Mouse (Mus musculus): ENCODE data around the gene Ppm1f. TPM values are rescaled to one million over a fixed set of nuclear protein-coding genes. Genes with fewer than 3 reads are reported as not detected.
"Not testable (repeated sequence)": the region's sequence is repeated elsewhere in the genome, so short reads cannot be mapped to it uniquely, and the experiment has no call there.

Ppm1f gene
- 27.8 and 30.0 TPM in 2 replicates for polyA plus RNA-seq (2015; fragmentation: Nextera tagmentation; extraction: Ambion mirVana)

DNA sequence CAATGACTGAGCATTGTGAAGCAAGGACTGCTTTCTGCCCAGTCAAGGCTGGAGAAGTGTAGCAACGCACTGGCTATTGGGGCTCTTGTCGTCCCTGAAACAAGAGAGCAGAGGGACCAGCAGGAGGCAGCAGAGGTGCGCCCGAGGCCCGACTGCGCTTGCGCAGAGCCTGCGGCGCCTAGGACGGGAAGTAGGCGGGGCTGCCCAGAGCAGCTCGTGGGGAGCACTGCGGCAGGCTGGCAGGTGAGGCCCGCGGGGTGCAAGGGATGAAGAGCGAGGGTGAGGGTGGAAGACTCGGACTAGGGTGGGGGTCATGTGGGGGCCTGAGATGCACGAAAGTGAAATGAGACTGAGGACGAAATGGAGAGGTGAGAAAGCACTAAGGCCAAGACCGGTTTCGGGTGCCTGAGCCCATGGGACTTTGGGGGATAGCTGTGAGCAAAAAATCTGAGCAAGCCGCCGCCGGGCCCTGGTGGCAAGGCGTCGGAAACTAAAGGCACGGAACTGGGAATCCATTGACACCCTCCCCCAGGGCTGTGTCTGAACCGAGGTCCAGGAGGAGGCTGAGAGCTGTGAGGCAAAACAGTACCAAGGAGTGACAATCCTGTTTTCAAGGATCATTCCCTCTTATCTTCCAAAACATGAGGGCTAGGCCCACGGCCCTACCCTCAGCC is at the start of gene Ppm1f:
TSS of gene Ppm1f (plus strand) at position 88 of the 674 bp plus-strand sequence.
- H3K9ac ChIP-seq: peak within 1 kb of the TSS; percentile 65
- H3K36me3 ChIP-seq: peaks cover 28% of the 10 kb centered on the region
- H3K27me3 ChIP-seq: no peaks in the 10 kb centered on the region
- peaks cover 16% of the 10 kb centered on the region for H3K4me1 ChIP-seq
- peak within 1 kb of the TSS; percentile 55 for H3K27ac ChIP-seq (replicated peaks)
- peak within 1 kb of the TSS; percentile 74 for H3K4me2 ChIP-seq (replicated peaks)
- peak; percentile 89 for ATAC-seq (ENCODE audit: insufficient number of reproducible peaks, low FRiP score, low TSS enrichment, low read depth)
- under 1% methylated on average over 29 of the region's 29 CpGs for WGBS
- no peaks in the 10 kb centered on the region for H3K9me3 ChIP-seq (replicated peaks)
- H3K4me3 ChIP-seq (replicated peaks): peak within 1 kb of the TSS; percentile 68

DNA sequence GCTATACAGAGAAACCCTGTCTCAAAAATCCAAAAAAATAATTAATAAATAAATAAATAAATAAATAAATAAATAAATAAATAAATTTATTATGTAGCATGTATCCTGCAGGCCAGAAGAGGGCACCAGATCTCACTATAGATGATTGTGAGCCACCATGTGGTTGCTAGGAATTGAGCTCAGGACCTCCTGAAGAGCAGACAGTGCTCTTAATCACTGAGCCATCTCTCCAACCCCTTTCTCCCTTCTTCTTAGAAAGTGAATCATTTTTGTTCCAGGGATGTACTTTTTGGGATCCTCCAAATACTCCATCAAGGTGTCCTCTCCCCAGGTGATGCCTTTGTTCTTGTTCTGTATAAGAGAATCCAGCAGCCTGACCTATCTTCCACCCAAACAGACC is 47.1 kb upstream of the Ppm1f start:
- Histone ChIP-seq H3K27ac (replicated peaks) (no peak overlapping the region), H3K9me3 (replicated peaks) (no peaks in the 10 kb centered on the region), H3K4me2 (replicated peaks) (no peak overlapping the region), H3K4me3 (replicated peaks) (no peak overlapping the region), H3K27me3 (no peaks in the 10 kb centered on the region), H3K36me3 (no peaks in the 10 kb centered on the region), H3K9ac (no peak overlapping the region), H3K4me1 (no peaks in the 10 kb centered on the region)
- no peak for ATAC-seq (ENCODE audit: insufficient number of reproducible peaks, low FRiP score, low TSS enrichment, low read depth)

DNA sequence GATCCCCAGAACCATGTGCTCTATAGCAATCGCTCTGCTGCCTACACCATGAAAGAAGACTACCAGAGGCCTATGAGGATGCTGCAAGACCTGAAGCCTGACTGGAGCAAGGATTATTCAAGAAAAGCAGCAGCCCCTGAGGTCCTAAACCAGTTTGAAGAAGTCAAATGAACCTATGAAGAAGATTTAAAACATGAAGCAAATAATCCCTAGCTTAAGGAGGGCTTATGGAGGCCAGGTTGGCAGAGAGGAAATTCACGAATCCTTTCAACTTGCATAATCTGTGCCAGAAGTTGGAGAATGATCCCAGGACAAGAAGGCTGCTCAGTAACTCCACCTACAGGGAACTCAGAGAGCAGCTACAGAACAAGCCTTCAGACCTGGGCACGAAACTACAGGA is 43.9 kb upstream of the Ppm1f start:
- no peak overlapping the region for H3K27ac ChIP-seq (replicated peaks)
- no peaks in the 10 kb centered on the region for H3K36me3 ChIP-seq
- H3K4me3 ChIP-seq (replicated peaks): no peak overlapping the region
- no peaks in the 10 kb centered on the region for H3K9me3 ChIP-seq (replicated peaks)
- H3K27me3 ChIP-seq: no peaks in the 10 kb centered on the region
- H3K9ac ChIP-seq: no peak overlapping the region
- WGBS: 78% methylated on average over 3 of the region's 3 CpGs
- H3K4me2 ChIP-seq (replicated peaks): no peak overlapping the region
- no peak for ATAC-seq (ENCODE audit: insufficient number of reproducible peaks, low FRiP score, low TSS enrichment, low read depth)
- no peaks in the 10 kb centered on the region for H3K4me1 ChIP-seq

DNA sequence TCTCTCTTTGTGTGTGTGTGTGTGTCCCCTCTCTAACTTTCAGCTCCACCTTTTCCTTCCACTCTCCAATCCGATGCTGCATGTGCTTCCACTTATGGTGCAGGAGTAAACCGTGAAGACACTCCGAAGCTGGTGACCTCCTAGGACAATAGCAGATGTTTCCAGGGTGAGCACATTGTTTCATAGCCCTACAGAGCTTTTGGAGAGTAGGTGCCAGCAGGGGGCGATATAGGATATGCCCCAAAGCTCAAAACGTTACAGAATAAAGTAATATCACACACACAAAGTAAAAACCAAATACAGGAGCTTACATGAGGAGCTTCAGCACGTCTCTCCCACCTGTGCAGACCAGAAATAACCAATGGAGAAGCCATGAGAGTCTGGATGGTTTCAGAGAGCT is 41.4 kb upstream of the Ppm1f start:
- Histone ChIP-seq H3K4me2 (replicated peaks) (no peak overlapping the region), H3K9me3 (replicated peaks) (no peaks in the 10 kb centered on the region)
- WGBS: 23% methylated on average over 6 of the region's 6 CpGs

GRCm38 (mm10) chr16:16855541-16855940 is 40.7 kb upstream of the Ppm1f start:
- Histone ChIP-seq H3K4me2 (replicated peaks) (no peak overlapping the region), H3K4me3 (replicated peaks) (no peak overlapping the region), H3K4me1 (no peaks in the 10 kb centered on the region), H3K27me3 (no peaks in the 10 kb centered on the region), H3K36me3 (no peaks in the 10 kb centered on the region), H3K9ac (no peak overlapping the region), H3K27ac (replicated peaks) (no peak overlapping the region), H3K9me3 (replicated peaks) (no peaks in the 10 kb centered on the region)
- ATAC-seq (ENCODE audit: insufficient number of reproducible peaks, low FRiP score, low TSS enrichment, low read depth): no peak
- WGBS: 97% methylated on average over 1 of the region's 1 CpGs

More for the DNA sequence above, 41.4 kb upstream of the Ppm1f start:
- Histone ChIP-seq H3K4me1 (no peaks in the 10 kb centered on the region), H3K27ac (replicated peaks) (no peak overlapping the region), H3K9ac (no peak overlapping the region), H3K4me3 (replicated peaks) (no peak overlapping the region), H3K36me3 (no peaks in the 10 kb centered on the region), H3K27me3 (no peaks in the 10 kb centered on the region)
- ATAC-seq (ENCODE audit: insufficient number of reproducible peaks, low FRiP score, low TSS enrichment, low read depth): no peak

- H3K9ac ChIP-seq; ATAC-seq (ENCODE audit: insufficient number of reproducible peaks, low FRiP score, low TSS enrichment, low read depth): not testable (repeated sequence)
Observed at GRCm38 (mm10) chr16:16856054-16856453, 40.2 kb upstream of the Ppm1f start.

GRCm38 (mm10) chr16:16856731-16857476 is 39.4 kb upstream of the Ppm1f start:
- Histone ChIP-seq H3K9me3 (replicated peaks) (no peaks in the 10 kb centered on the region), H3K27ac (replicated peaks) (no peak overlapping the region), H3K4me2 (replicated peaks) (no peak overlapping the region), H3K4me1 (no peaks in the 10 kb centered on the region), H3K9ac (no peak overlapping the region), H3K36me3 (no peaks in the 10 kb centered on the region), H3K27me3 (no peaks in the 10 kb centered on the region), H3K4me3 (replicated peaks) (no peak overlapping the region)
- 71% methylated on average over 13 of the region's 13 CpGs for WGBS
- ATAC-seq (ENCODE audit: insufficient number of reproducible peaks, low FRiP score, low TSS enrichment, low read depth): no peak

More at GRCm38 (mm10) chr16:16856054-16856453, 40.2 kb upstream of the Ppm1f start:
- not testable (repeated sequence) for H3K4me2 ChIP-seq (replicated peaks); H3K4me1 ChIP-seq; H3K4me3 ChIP-seq (replicated peaks); H3K27ac ChIP-seq (replicated peaks); H3K27me3 ChIP-seq; H3K36me3 ChIP-seq; H3K9me3 ChIP-seq (replicated peaks)
- WGBS: 82% methylated on average over 9 of the region's 9 CpGs

DNA sequence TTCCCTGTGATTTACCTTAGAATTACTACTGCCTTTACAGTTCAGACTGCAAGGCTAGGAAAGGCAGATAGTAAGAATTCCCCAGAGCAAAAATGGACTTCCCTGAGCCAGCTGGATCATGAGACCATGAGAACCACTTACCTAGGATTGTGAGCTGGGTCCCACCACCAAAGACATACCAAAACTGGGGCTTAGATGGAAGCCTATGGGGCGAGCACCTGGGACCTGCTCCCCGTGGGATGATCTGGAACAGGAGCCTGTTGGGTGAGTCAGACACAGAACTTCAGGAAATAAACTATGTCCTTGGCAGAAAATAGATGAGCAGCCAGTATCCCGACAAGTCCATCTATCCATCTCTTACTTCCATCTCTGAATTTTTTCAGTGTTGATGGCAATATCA is 34.0 kb upstream of the Ppm1f start:
- no peaks in the 10 kb centered on the region for H3K4me1 ChIP-seq
- no peak overlapping the region for H3K4me2 ChIP-seq (replicated peaks)
- ATAC-seq (ENCODE audit: insufficient number of reproducible peaks, low FRiP score, low TSS enrichment, low read depth): no peak
- no peaks in the 10 kb centered on the region for H3K9me3 ChIP-seq (replicated peaks)
- no peak overlapping the region for H3K4me3 ChIP-seq (replicated peaks)
- H3K27me3 ChIP-seq: no peaks in the 10 kb centered on the region
- 74% methylated on average over 3 of the region's 3 CpGs for WGBS
- no peak overlapping the region for H3K27ac ChIP-seq (replicated peaks)
- H3K9ac ChIP-seq: no peak overlapping the region
- no peaks in the 10 kb centered on the region for H3K36me3 ChIP-seq

DNA sequence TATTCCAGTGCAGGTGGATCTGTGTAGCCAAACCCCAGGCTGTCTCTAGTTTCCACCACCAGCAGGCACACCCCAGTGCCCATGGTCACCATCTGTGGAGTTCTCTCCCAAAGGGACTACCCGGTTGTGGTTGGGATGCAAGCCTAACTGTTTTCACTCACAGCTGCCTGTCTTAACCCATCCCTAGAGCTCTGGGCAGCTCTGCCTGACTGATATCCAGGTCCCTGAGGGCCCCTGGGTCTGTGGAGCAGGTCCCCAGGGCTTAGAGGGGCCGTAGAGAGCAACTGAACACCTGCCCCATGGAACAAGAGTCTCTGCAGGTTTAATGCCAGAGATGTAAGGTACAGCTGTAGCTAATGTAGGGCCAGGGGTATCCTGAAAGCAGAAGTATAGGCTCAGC is 32.3 kb upstream of the Ppm1f start, which contains the start of gene Igll1:
TSS of gene Igll1 (minus strand) at position 8 of the 400 bp plus-strand sequence.
- ATAC-seq (ENCODE audit: insufficient number of reproducible peaks, low FRiP score, low TSS enrichment, low read depth): no peak
- WGBS: 79% methylated on average over 2 of the region's 2 CpGs

DNA sequence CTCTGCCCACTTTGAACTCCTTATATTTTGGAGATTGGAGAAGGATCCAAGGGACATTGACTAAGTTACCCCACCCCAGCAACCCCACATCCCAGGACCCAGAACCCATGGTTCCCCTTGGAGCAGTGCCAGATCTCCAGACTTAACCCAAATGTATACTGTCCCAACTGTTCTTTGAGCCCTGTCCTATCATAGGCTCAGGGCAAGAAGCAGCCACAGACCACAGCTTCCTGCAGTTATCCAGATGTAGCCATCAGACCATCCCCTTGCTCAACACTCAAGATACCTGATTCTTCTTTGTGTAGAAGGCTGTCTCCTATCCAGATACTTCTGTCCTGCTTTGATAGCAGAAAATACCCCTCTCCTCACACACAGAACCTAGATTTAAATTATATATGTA is 31.1 kb upstream of the Ppm1f start:
- H3K27me3 ChIP-seq: no peaks in the 10 kb centered on the region
- ATAC-seq (ENCODE audit: insufficient number of reproducible peaks, low FRiP score, low TSS enrichment, low read depth): no peak
- H3K4me2 ChIP-seq (replicated peaks): no peak overlapping the region
- no peaks in the 10 kb centered on the region for H3K36me3 ChIP-seq
- H3K4me3 ChIP-seq (replicated peaks): no peak overlapping the region
- H3K9me3 ChIP-seq (replicated peaks): no peaks in the 10 kb centered on the region
- H3K4me1 ChIP-seq: no peaks in the 10 kb centered on the region
- no peak overlapping the region for H3K27ac ChIP-seq (replicated peaks)
- H3K9ac ChIP-seq: no peak overlapping the region

More for the DNA sequence above, 32.3 kb upstream of the Ppm1f start, which contains the start of gene Igll1:
- Histone ChIP-seq H3K36me3 (no peaks in the 10 kb centered on the region), H3K4me3 (replicated peaks) (no peak within 1 kb of the TSS), H3K9me3 (replicated peaks) (no peaks in the 10 kb centered on the region), H3K27ac (replicated peaks) (no peak within 1 kb of the TSS), H3K4me1 (no peaks in the 10 kb centered on the region), H3K9ac (no peak within 1 kb of the TSS), H3K27me3 (no peaks in the 10 kb centered on the region), H3K4me2 (replicated peaks) (no peak within 1 kb of the TSS)

- 25% methylated on average over 5 of the region's 5 CpGs for WGBS
- Histone ChIP-seq H3K9ac (no peak overlapping the region), H3K4me3 (replicated peaks) (no peak overlapping the region), H3K4me1 (no peaks in the 10 kb centered on the region), H3K27ac (replicated peaks) (0 out of 2 replicates have a peak overlapping the region, but pooled peaks have one; percentile 34), H3K4me2 (replicated peaks) (no peak overlapping the region), H3K36me3 (no peaks in the 10 kb centered on the region), H3K9me3 (replicated peaks) (no peaks in the 10 kb centered on the region), H3K27me3 (no peaks in the 10 kb centered on the region)
- no peak for ATAC-seq (ENCODE audit: insufficient number of reproducible peaks, low FRiP score, low TSS enrichment, low read depth)
Observed at GRCm38 (mm10) chr16:16865696-16866561, 30.3 kb upstream of the Ppm1f start.

All from embryonic facial prominence, embryonic 15.5 days (tissue).